Mouse (Mus musculus) heart, embryonic 14.5 days (tissue): ENCODE measurements around the gene Pias3. TPM values are rescaled to one million over a fixed set of nuclear protein-coding genes. Genes with fewer than 3 reads are reported as not detected.
A peak's percentile ranks its signal among the peaks of the same experiment; 100 is the strongest.

ENCODE experiments used
- ATAC-seq: fragments of 200-750 bp; cut with Nextera tagmentation; 2 replicates; pipeline ENCODE4 v1.8.0; 2017; ENCODE audit warnings: low read depth, moderate TSS enrichment; ENCODE audit not compliant: insufficient number of reproducible peaks, insufficient read depth, low FRiP score
- H3K27ac ChIP-seq, 2 experiments: fragments of 200-500 bp in 1 of 2; fragments of 300-500 bp in 1 of 2; sonication (generic) in 1 of 2; replicated peaks in 1 of 2; 2 replicates each; pipeline ENCODE4 v1.5.1; 2012 to 2014; ENCODE audit warnings: low read depth in 2 of 2, low read length in 2 of 2, control low read depth in 1 of 2, mild to moderate bottlenecking in 1 of 2, mixed read lengths in 1 of 2; ENCODE audit not compliant: control insufficient read depth in 1 of 2, insufficient read depth in 1 of 2
- H3K27me3 ChIP-seq: fragments of 300-500 bp; sonication (generic); 2 replicates; pipeline ENCODE4 v1.6.1; 2014; ENCODE audit warnings: mild to moderate bottlenecking, low read length, control low read depth; ENCODE audit not compliant: control insufficient read depth, insufficient read depth
- H3K36me3 ChIP-seq: fragments of 300-500 bp; sonication (generic); 2 replicates; pipeline ENCODE4 v1.6.1; 2014; ENCODE audit warnings: mild to moderate bottlenecking, control low read depth, low read length, mixed read lengths; ENCODE audit not compliant: control insufficient read depth, insufficient read depth
- H3K4me1 ChIP-seq, 2 experiments: fragments of 200-500 bp in 1 of 2; fragments of 300-500 bp in 1 of 2; sonication (generic) in 1 of 2; 2 replicates each; pipeline ENCODE4 v1.6.1; 2012 to 2014; ENCODE audit warnings: low read length in 2 of 2, control low read depth in 1 of 2, mixed read lengths in 1 of 2; ENCODE audit not compliant: control insufficient read depth in 2 of 2, insufficient read depth in 2 of 2
- H3K4me2 ChIP-seq: fragments of 300-500 bp; sonication (generic); 2 replicates; pipeline ENCODE4 v1.6.1; 2014; ENCODE audit warnings: mild to moderate bottlenecking, low read length
- H3K4me3 ChIP-seq, 2 experiments: fragments of 200-500 bp in 1 of 2; fragments of 300-500 bp in 1 of 2; sonication (generic) in 1 of 2; 2 replicates each; pipeline ENCODE4 v1.5.1; 2012 to 2014; ENCODE audit warnings: low read length in 2 of 2, mild to moderate bottlenecking in 2 of 2, control low read depth in 1 of 2, low read depth in 1 of 2, moderate library complexity in 1 of 2; ENCODE audit not compliant: control insufficient read depth in 1 of 2, insufficient read depth in 1 of 2
- H3K9ac ChIP-seq: fragments of 300-500 bp; sonication (generic); 2 replicates; pipeline ENCODE4 v1.6.1; 2014; ENCODE audit warnings: mild to moderate bottlenecking, low read length
- H3K9me3 ChIP-seq: fragments of 300-500 bp; sonication (generic); 2 replicates; pipeline ENCODE4 v1.6.1; 2016; ENCODE audit warnings: low read length, control low read depth; ENCODE audit not compliant: control insufficient read depth
- WGBS: fragments of 180-500 bp; shearing (Covaris S2); extraction: QIAGEN DNeasy Blood & Tissue Kit; methylation state at CpG from one replicate; pipeline ENCODE4 v1.1.7; 2014; 5-methylcytosine and 5-hydroxymethylcytosine counted together
- polyA plus RNA-seq: library from polyadenylated mRNA; unstranded; fragments of >200 nt; fragmentation: Nextera tagmentation; extraction: Ambion mirVana; gene quantifications from 2 replicates; pipeline ENCODE4 v1.2.1, GENCODE M21; 2014

Gene Pias3
- polyA plus RNA-seq, 1 experiment from 2014 or later: 30.6 TPM

GRCm38 (mm10) chr3:96667316-96667715 is 28.9 kb upstream of the Pias3 start:
- Histone ChIP-seq H3K4me3 (no peak overlapping the region), H3K9ac (no peak overlapping the region), H3K36me3 (no peaks in the 10 kb centered on the region), H3K27me3 (no peaks in the 10 kb centered on the region), H3K27ac (no peak overlapping the region), H3K9me3 (no peaks in the 10 kb centered on the region), H3K4me2 (no peak overlapping the region), H3K4me1 (peaks cover 13 to 15% of the 10 kb centered on the region in 2 experiments)
- no peak for ATAC-seq
- 40% methylated on average over 1 of the region's 1 CpGs for WGBS

- Histone ChIP-seq H3K27me3 (no peaks in the 10 kb centered on the region), H3K9me3 (no peaks in the 10 kb centered on the region), H3K4me1 (peaks cover 9 to 12% of the 10 kb centered on the region in 2 experiments), H3K36me3 (no peaks in the 10 kb centered on the region), H3K9ac (no peak overlapping the region), H3K4me2 (no peak overlapping the region), H3K27ac (no peak overlapping the region), H3K4me3 (no peak overlapping the region)
- WGBS: 90% methylated on average over 5 of the region's 5 CpGs
- no peak for ATAC-seq
These were observed 27.6 kb upstream of the Pias3 start for GRCm38 (mm10) chr3:96668424-96669067.

- Histone ChIP-seq H3K36me3 (no peaks in the 10 kb centered on the region), H3K4me1 (peaks cover 5 to 6% of the 10 kb centered on the region in 2 experiments; a peak in 3 of 4 replicates), H3K9me3 (no peaks in the 10 kb centered on the region), H3K27me3 (no peaks in the 10 kb centered on the region), H3K4me2 (peak within 1 kb of the TSS; percentile 72), H3K9ac (peak within 1 kb of the TSS; percentile 56), H3K27ac (no peak within 1 kb of the TSS), H3K4me3 (peak within 1 kb of the TSS; percentile 38 to 60)
- WGBS: 6% methylated on average over 35 of the region's 35 CpGs
- ATAC-seq: peak; percentile 91
These were observed 26.3 kb upstream of the Pias3 start, which contains the start of gene Ankrd35 for GRCm38 (mm10) chr3:96669727-96670468. Ankrd35 (plus strand) TSS chr3:96670131.

GRCm38 (mm10) chr3:96671519-96671918 is 24.7 kb upstream of the Pias3 start:
- H3K4me2 ChIP-seq: no peak overlapping the region
- ATAC-seq: no peak
- no peaks in the 10 kb centered on the region for H3K36me3 ChIP-seq
- WGBS: 83% methylated on average over 5 of the region's 5 CpGs
- H3K27ac ChIP-seq: no peak overlapping the region
- no peak overlapping the region for H3K9ac ChIP-seq
- H3K9me3 ChIP-seq: no peaks in the 10 kb centered on the region
- H3K4me1 ChIP-seq: peaks cover 5 to 6% of the 10 kb centered on the region in 2 experiments; a peak in 3 of 4 replicates
- H3K27me3 ChIP-seq: no peaks in the 10 kb centered on the region
- H3K4me3 ChIP-seq: no peak overlapping the region

GRCm38 (mm10) chr3:96673514-96673913 is 22.7 kb upstream of the Pias3 start:
- H3K9me3 ChIP-seq: no peaks in the 10 kb centered on the region
- no peaks in the 10 kb centered on the region for H3K27me3 ChIP-seq
- no peak overlapping the region for H3K4me3 ChIP-seq
- no peak overlapping the region for H3K4me2 ChIP-seq
- H3K36me3 ChIP-seq: no peaks in the 10 kb centered on the region
- H3K27ac ChIP-seq: no peak overlapping the region
- 71% methylated on average over 4 of the region's 4 CpGs for WGBS
- peaks cover 5 to 6% of the 10 kb centered on the region in 2 experiments; a peak in 3 of 4 replicates for H3K4me1 ChIP-seq
- ATAC-seq: no peak
- no peak overlapping the region for H3K9ac ChIP-seq

- WGBS: 51% methylated on average over 8 of the region's 8 CpGs
- Histone ChIP-seq H3K27ac (no peak overlapping the region), H3K27me3 (peaks cover under 1% of the 10 kb centered on the region; the same call in 1 of the 2 replicates), H3K9ac (no peak overlapping the region), H3K4me3 (no peak overlapping the region), H3K9me3 (no peaks in the 10 kb centered on the region), H3K4me1 (peaks cover 5 to 6% of the 10 kb centered on the region in 2 experiments; a peak in 3 of 4 replicates), H3K36me3 (no peaks in the 10 kb centered on the region), H3K4me2 (no peak overlapping the region)
- ATAC-seq: no peak
These were observed 21.7 kb upstream of the Pias3 start for GRCm38 (mm10) chr3:96674442-96674841.

- ATAC-seq: no peak
- no peaks in the 10 kb centered on the region for H3K9me3 ChIP-seq
- 83% methylated on average over 3 of the region's 3 CpGs for WGBS
- H3K4me2 ChIP-seq: no peak overlapping the region
- H3K4me1 ChIP-seq: peaks cover 3 to 5% of the 10 kb centered on the region in 2 experiments; a peak in 3 of 4 replicates
- H3K36me3 ChIP-seq: no peaks in the 10 kb centered on the region
- no peak overlapping the region for H3K27ac ChIP-seq
- H3K9ac ChIP-seq: no peak overlapping the region
- peaks cover 8% of the 10 kb centered on the region for H3K27me3 ChIP-seq
- no peak overlapping the region for H3K4me3 ChIP-seq
These were observed 21.0 kb upstream of the Pias3 start for GRCm38 (mm10) chr3:96675171-96675570.
